Mouse (Mus musculus): ENCODE data around the gene 1700102P08Rik.

GRCm38 (mm10) chr9:108347540-108348289 is 44.9 kb upstream of the 1700102P08Rik start, which contains the start of gene Usp4:
- TF ChIP-seq MYOD1 (IDR thresholded peaks at IDR 0.05; ENCODE audit: control insufficient read depth in 1 of 3, insufficient read length in 2 of 3, low read depth in 2 of 3) (peak in 1 of 3 experiments; percentile 41), MYOG (IDR thresholded peaks at IDR 0.05; ENCODE audit: control insufficient read depth in 1 of 3, insufficient read depth in 1 of 3, insufficient read length in 2 of 3, low read depth in 2 of 3) (peak in 1 of 3 experiments; percentile 26), POLR2A (IDR thresholded peaks at IDR 0.05; ENCODE audit: insufficient read length, low read depth) (peak; percentile 87), E2F4 (IDR thresholded peaks at IDR 0.05; ENCODE audit: insufficient read depth) (no peak)

All from myocyte (in vitro differentiated cells).